Mouse (Mus musculus): ENCODE data around the gene Zfp40.

The Zfp40 gene

DNA sequence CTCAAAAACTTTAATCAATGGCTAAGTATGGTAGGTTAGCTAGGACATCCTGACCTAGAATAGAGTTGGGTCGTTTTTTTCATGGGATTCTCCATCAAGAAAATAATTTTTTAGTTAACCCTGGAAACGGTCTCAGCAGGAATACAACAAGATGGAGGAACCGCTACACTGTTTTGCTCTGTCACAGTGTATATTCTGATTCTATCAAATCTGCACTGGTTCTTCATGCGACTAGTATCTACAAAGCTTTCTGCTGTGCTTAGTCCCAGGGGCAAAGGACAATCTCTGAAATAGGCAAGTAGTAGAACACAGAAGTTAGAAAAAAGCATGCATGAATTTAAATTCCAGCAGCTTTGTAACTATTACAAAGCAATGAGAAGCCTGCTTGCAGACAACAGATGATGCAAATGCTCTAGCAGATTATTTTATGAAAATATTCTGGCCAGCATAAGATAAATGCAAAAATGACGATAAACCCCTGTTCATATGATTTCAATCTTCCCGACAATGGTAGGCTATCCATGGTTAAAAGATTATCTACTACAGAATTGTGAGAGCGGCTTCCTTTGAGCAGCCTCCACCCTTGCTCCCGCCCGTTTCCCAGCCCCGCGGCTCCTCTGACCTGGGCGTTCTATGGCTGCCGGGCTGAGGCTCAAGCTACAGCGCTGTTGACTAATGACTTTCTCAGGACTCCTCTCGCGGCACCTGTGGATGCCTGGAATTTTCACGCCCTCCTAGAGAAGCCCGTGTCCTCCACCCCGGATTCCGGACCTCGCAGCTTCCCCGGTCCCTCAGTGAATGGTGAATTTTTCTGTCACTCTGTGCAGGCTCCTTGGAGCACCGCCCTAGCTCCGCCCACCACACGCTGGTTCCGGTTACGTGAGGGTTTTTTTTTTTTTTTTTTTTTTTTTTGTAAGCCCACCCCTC lies at the start of gene Zfp40:
TSS of gene Zfp40 (minus strand) at position 800 of the 927 bp plus-strand sequence.
- peak; percentile 97 for DNase-seq

DNA sequence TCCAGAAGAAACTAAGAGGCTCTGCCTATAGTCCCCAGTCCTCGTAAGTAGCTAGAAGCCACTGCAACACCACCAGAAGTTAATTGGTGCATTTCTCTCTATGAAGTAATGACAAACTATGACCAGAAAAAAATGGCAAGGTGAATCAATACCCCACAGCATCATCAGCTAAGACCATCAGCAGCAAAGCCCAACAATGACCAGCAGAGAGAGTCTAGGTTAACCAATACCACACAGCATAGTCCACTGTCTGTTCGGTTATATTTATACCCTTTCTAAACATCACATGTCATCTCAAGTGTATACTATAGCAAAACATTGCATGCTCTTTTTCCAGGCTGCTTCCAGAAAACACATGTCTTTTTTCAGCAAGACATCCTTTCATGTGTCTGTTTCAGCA lies 25.3 kb upstream of the Zfp40 start:
- no peak for DNase-seq

- DNase-seq = peak; percentile 26
These were observed 6.8 kb upstream of the Zfp40 start for GRCm38 (mm10) chr17:23199856-23200255.

DNA sequence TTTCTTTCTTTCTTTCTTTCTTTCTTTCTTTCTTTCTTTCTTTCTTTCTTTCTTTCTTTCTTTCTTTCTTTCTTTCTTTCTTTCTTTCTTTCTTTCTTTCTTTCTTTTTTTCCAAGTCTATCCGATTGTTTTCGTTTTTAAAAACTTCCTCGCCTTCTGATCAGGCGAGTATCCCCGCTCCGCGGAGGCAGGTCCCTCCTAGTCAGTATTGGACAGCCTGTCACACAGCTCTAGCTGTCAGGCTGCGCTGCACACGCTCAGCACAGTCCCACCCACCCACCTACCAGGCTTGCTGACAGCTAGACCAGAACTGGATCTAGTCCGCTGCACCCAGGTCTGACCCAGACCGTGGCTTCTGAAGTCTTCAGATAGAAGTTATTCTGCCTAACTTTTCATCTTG lies 389 bp upstream of the Zfp40 start:
- DNase-seq = peak; percentile 62

DNA sequence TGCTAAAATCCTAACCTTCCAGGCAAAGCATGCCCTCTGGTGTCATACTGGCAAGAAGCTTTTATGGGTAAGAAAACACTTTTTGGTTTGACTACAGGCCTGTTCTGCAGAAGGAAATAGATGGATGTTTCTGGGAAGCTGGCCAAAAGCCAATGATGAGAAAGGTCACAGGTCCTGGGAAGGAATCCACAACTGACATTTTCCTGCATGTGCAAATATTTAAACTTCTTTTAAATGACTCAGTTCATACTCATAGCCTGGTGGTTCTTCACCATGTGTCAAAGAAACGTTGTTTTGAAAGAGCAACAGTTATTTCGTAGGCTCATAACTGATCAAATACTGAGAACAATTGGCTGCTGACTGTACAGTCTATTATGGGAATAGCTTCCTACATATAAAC lies 5.4 kb downstream of the Zfp40 start:
- peak; percentile 43 for DNase-seq
